Mouse (Mus musculus): Measurements from ENCODE around the gene Brix1.
"Not testable (repeated sequence)": the region's sequence is repeated elsewhere in the genome, so short reads cannot be mapped to it uniquely, and the experiment has no call there.

GRCm38 (mm10) chr15:10496696-10497095 lies 10.9 kb upstream of the Brix1 start:
- not testable (repeated sequence) for TF ChIP-seq MAX (IDR thresholded peaks at IDR 0.05); CTCF (IDR thresholded peaks at IDR 0.05; ENCODE audit: control insufficient read depth, insufficient read depth, insufficient read length); CEBPB (IDR thresholded peaks at IDR 0.05; ENCODE audit: low read depth); USF1 (IDR thresholded peaks at IDR 0.05; ENCODE audit: low read depth); MYOD1 (IDR thresholded peaks at IDR 0.05; ENCODE audit: control insufficient read depth, insufficient read length, low read depth)

Data from C2C12 (cell line).